Mouse (Mus musculus): Measurements from ENCODE around the gene Dvl1. TPM values are rescaled to one million over a fixed set of nuclear protein-coding genes. Genes with fewer than 3 reads are reported as not detected.

Gene Dvl1
- total RNA-seq (2012; rRNA removed), result 49.8 and 88.0 TPM in 2 replicates

GRCm38 (mm10) chr4:155846871-155847578, at the start of gene Dvl1:
Dvl1 (plus strand) TSS chr4:155847402.
- Histone ChIP-seq H3K4me1 (ENCODE audit: control insufficient read depth in 2 of 2, insufficient read depth in 2 of 2, low read length in 2 of 2, poor library complexity in 1 of 2) (peaks cover 5 to 9% of the 10 kb centered on the region in 2 experiments; a peak in 3 of 4 replicates), H3K9me3 (ENCODE audit: control insufficient read depth, insufficient read depth, low read depth, low read length) (no peaks in the 10 kb centered on the region), H3K27ac (ENCODE audit: insufficient read depth, low read depth, low read length, poor library complexity, severe bottlenecking) (no peak within 1 kb of the TSS), H3K36me3 (ENCODE audit: control insufficient read depth, insufficient read depth, low read length, poor library complexity, severe bottlenecking) (no peaks in the 10 kb centered on the region), H3K4me3 (ENCODE audit: insufficient read depth in 1 of 2, low read depth in 1 of 2, low read length in 2 of 2, poor library complexity in 1 of 2, severe bottlenecking in 1 of 2) (peak within 1 kb of the TSS; percentile 74 to 96), H3K9ac (ENCODE audit: insufficient read depth, low read depth, low read length, poor library complexity, severe bottlenecking) (peak within 1 kb of the TSS; percentile 87)
- TF ChIP-seq MAFK (IDR thresholded peaks at IDR 0.05; ENCODE audit: insufficient read depth, low read depth, low read length) (no peak), ZNF384 (IDR thresholded peaks at IDR 0.05; ENCODE audit: low read depth, low read length) (no peak), ZC3H11A (IDR thresholded peaks at IDR 0.05; ENCODE audit: borderline replicate concordance, low read depth, low read length) (no peak), CHD2 (IDR thresholded peaks at IDR 0.05; ENCODE audit: low read depth, low read length) (no peak), HCFC1 (IDR thresholded peaks at IDR 0.05; ENCODE audit: borderline replicate concordance, insufficient read depth, low read length) (no peak)
- DNase-seq (ENCODE audit: low read depth, low spot score), result peak; percentile 66
- in situ Hi-C loops (cut with MboI; ENCODE audit: low sequenced_read_pairs in 2 of 2, unreplicated experiment in 2 of 2), result no loop called here

GRCm38 (mm10) chr4:155802075-155802474, 45.1 kb upstream of the Dvl1 start:
- DNase-seq (ENCODE audit: low read depth, low spot score), result no peak
- Histone ChIP-seq H3K27ac (ENCODE audit: insufficient read depth, low read depth, low read length, poor library complexity, severe bottlenecking) (no peak overlapping the region), H3K9me3 (ENCODE audit: control insufficient read depth, insufficient read depth, low read depth, low read length) (no peaks in the 10 kb centered on the region), H3K4me3 (ENCODE audit: insufficient read depth in 1 of 2, low read depth in 1 of 2, low read length in 2 of 2, poor library complexity in 1 of 2, severe bottlenecking in 1 of 2) (no peak overlapping the region), H3K4me1 (ENCODE audit: control insufficient read depth in 2 of 2, insufficient read depth in 2 of 2, low read length in 2 of 2, poor library complexity in 1 of 2) (peaks cover 0 to 2% of the 10 kb centered on the region in 2 experiments; a peak in 2 of 4 replicates), H3K9ac (ENCODE audit: insufficient read depth, low read depth, low read length, poor library complexity, severe bottlenecking) (no peak overlapping the region), H3K36me3 (ENCODE audit: control insufficient read depth, insufficient read depth, low read length, poor library complexity, severe bottlenecking) (peaks cover 10% of the 10 kb centered on the region)
- TF ChIP-seq MAFK (IDR thresholded peaks at IDR 0.05; ENCODE audit: insufficient read depth, low read depth, low read length), result no peak
- TF ChIP-seq CHD2 (IDR thresholded peaks at IDR 0.05; ENCODE audit: low read depth, low read length), result no peak
- TF ChIP-seq HCFC1 (IDR thresholded peaks at IDR 0.05; ENCODE audit: borderline replicate concordance, insufficient read depth, low read length), result no peak
- TF ChIP-seq ZNF384 (IDR thresholded peaks at IDR 0.05; ENCODE audit: low read depth, low read length), result no peak
- no peak for TF ChIP-seq ZC3H11A (IDR thresholded peaks at IDR 0.05; ENCODE audit: borderline replicate concordance, low read depth, low read length)
- in situ Hi-C loops (cut with MboI; ENCODE audit: low sequenced_read_pairs in 2 of 2, unreplicated experiment in 2 of 2), result no loop called here

GRCm38 (mm10) chr4:155802741-155803339, 44.4 kb upstream of the Dvl1 start, which contains the start of gene Mrpl20:
Mrpl20 (plus strand) TSS chr4:155802878.
- H3K9me3 ChIP-seq (ENCODE audit: control insufficient read depth, insufficient read depth, low read depth, low read length), result no peaks in the 10 kb centered on the region
- TF ChIP-seq CHD2 (IDR thresholded peaks at IDR 0.05; ENCODE audit: low read depth, low read length), result no peak
- TF ChIP-seq ZC3H11A (IDR thresholded peaks at IDR 0.05; ENCODE audit: borderline replicate concordance, low read depth, low read length), result no peak
- peak within 1 kb of the TSS; percentile 81 to 89 for H3K4me3 ChIP-seq (ENCODE audit: insufficient read depth in 1 of 2, low read depth in 1 of 2, low read length in 2 of 2, poor library complexity in 1 of 2, severe bottlenecking in 1 of 2)
- H3K4me1 ChIP-seq (ENCODE audit: control insufficient read depth in 2 of 2, insufficient read depth in 2 of 2, low read length in 2 of 2, poor library complexity in 1 of 2), result peaks cover 0 to 2% of the 10 kb centered on the region in 2 experiments; a peak in 2 of 4 replicates
- in situ Hi-C loops (cut with MboI; ENCODE audit: low sequenced_read_pairs in 2 of 2, unreplicated experiment in 2 of 2), result no loop called here
- H3K27ac ChIP-seq (ENCODE audit: insufficient read depth, low read depth, low read length, poor library complexity, severe bottlenecking), result peak within 1 kb of the TSS; percentile 9
- H3K9ac ChIP-seq (ENCODE audit: insufficient read depth, low read depth, low read length, poor library complexity, severe bottlenecking), result peak within 1 kb of the TSS; percentile 83
- no peak for DNase-seq (ENCODE audit: low read depth, low spot score)
- H3K36me3 ChIP-seq (ENCODE audit: control insufficient read depth, insufficient read depth, low read length, poor library complexity, severe bottlenecking), result peaks cover 11% of the 10 kb centered on the region

GRCm38 (mm10) chr4:155803340-155804041, 43.7 kb upstream of the Dvl1 start:
- DNase-seq (ENCODE audit: low read depth, low spot score), result peak; percentile 92
- Histone ChIP-seq H3K9me3 (ENCODE audit: control insufficient read depth, insufficient read depth, low read depth, low read length) (no peaks in the 10 kb centered on the region), H3K36me3 (ENCODE audit: control insufficient read depth, insufficient read depth, low read length, poor library complexity, severe bottlenecking) (peaks cover 13% of the 10 kb centered on the region), H3K9ac (ENCODE audit: insufficient read depth, low read depth, low read length, poor library complexity, severe bottlenecking) (peak overlapping the region; percentile 83), H3K4me1 (ENCODE audit: control insufficient read depth in 2 of 2, insufficient read depth in 2 of 2, low read length in 2 of 2, poor library complexity in 1 of 2) (peaks cover 0 to 2% of the 10 kb centered on the region in 2 experiments; a peak in 2 of 4 replicates), H3K27ac (ENCODE audit: insufficient read depth, low read depth, low read length, poor library complexity, severe bottlenecking) (peak overlapping the region; percentile 9), H3K4me3 (ENCODE audit: insufficient read depth in 1 of 2, low read depth in 1 of 2, low read length in 2 of 2, poor library complexity in 1 of 2, severe bottlenecking in 1 of 2) (peak overlapping the region; percentile 81 to 89)
- no peak for TF ChIP-seq MAFK (IDR thresholded peaks at IDR 0.05; ENCODE audit: insufficient read depth, low read depth, low read length)
- TF ChIP-seq CHD2 (IDR thresholded peaks at IDR 0.05; ENCODE audit: low read depth, low read length), result peak; percentile 92
- no peak for TF ChIP-seq ZNF384 (IDR thresholded peaks at IDR 0.05; ENCODE audit: low read depth, low read length)
- TF ChIP-seq ZC3H11A (IDR thresholded peaks at IDR 0.05; ENCODE audit: borderline replicate concordance, low read depth, low read length), result no peak
- TF ChIP-seq HCFC1 (IDR thresholded peaks at IDR 0.05; ENCODE audit: borderline replicate concordance, insufficient read depth, low read length), result peak; percentile 91
- in situ Hi-C loops (cut with MboI; ENCODE audit: low sequenced_read_pairs in 2 of 2, unreplicated experiment in 2 of 2), result no loop called here

All from ES-E14 (cell line).